Mouse (Mus musculus) ES-Bruce4 (cell line): ENCODE results near the gene Lrrc72. TPM values are rescaled to one million over a fixed set of nuclear protein-coding genes. Genes with fewer than 3 reads are reported as not detected.
"Not testable (repeated sequence)": the region's sequence is repeated elsewhere in the genome, so short reads cannot be mapped to it uniquely, and the experiment has no call there.

Experiments
- H3K27ac ChIP-seq: 2 replicates; pipeline ENCODE4 v1.5.1; 2012; ENCODE audit warnings: low read length, inconsistent platforms; ENCODE audit not compliant: insufficient read depth
- H3K27me3 ChIP-seq: 2 replicates; pipeline ENCODE4 v1.6.1; 2012; ENCODE audit warnings: mild to moderate bottlenecking, low read length, inconsistent platforms; ENCODE audit not compliant: control insufficient read depth, poor library complexity, insufficient read depth, severe bottlenecking
- H3K36me3 ChIP-seq: 2 replicates; pipeline ENCODE4 v1.6.1; 2012; ENCODE audit warnings: inconsistent platforms, mild to moderate bottlenecking, low read length, moderate library complexity; ENCODE audit not compliant: control insufficient read depth, poor library complexity, insufficient read depth, severe bottlenecking
- H3K4me1 ChIP-seq: one replicate; pipeline ENCODE4 v1.8.1; 2011; ENCODE audit warnings: low read length; ENCODE audit not compliant: control insufficient read depth, insufficient read depth
- H3K4me3 ChIP-seq: 2 replicates; pipeline ENCODE4 v1.5.1; 2011; ENCODE audit warnings: low read depth, mild to moderate bottlenecking, low read length
- H3K9ac ChIP-seq: 2 replicates; pipeline ENCODE4 v1.6.1; 2012; ENCODE audit warnings: low read depth, mild to moderate bottlenecking, inconsistent platforms; ENCODE audit not compliant: poor library complexity, severe bottlenecking
- H3K9me3 ChIP-seq: replicated peaks from 2 replicates; pipeline ENCODE4 v1.6.1; 2012; ENCODE audit warnings: mild to moderate bottlenecking, low read length, inconsistent platforms; ENCODE audit not compliant: control insufficient read depth, poor library complexity, insufficient read depth, severe bottlenecking
- CTCF ChIP-seq: IDR thresholded peaks from one replicate; pipeline ENCODE4 v1.8.1; 2011; ENCODE audit warnings: low read depth, low read length
- EP300 ChIP-seq: IDR thresholded peaks from 2 replicates; pipeline ENCODE4 v1.6.1; 2011; ENCODE audit warnings: low read depth, low read length; ENCODE audit not compliant: insufficient read depth
- POLR2A ChIP-seq: IDR thresholded peaks from one replicate; pipeline ENCODE4 v1.8.1; 2011; ENCODE audit warnings: low read length; ENCODE audit not compliant: insufficient read depth
- polyA plus RNA-seq: library from polyadenylated mRNA; stranded (reverse); fragments of >200 nt; gene quantifications from 2 replicates; pipeline ENCODE4 v1.2.4, GENCODE M21; 2011; ENCODE audit warnings: low read depth; ENCODE audit not compliant: missing spikeins, insufficient read depth, insufficient read length

Lrrc72 gene
- polyA plus RNA-seq, 1 experiment, result not detected

- H3K27me3 ChIP-seq, result no peaks in the 10 kb centered on the region
- H3K4me3 ChIP-seq, result no peak overlapping the region
- H3K9me3 ChIP-seq, result no peaks in the 10 kb centered on the region
- no peak overlapping the region for H3K27ac ChIP-seq
- H3K36me3 ChIP-seq, result no peaks in the 10 kb centered on the region
- no peak overlapping the region for H3K9ac ChIP-seq
- TF ChIP-seq POLR2A (no peak), EP300 (no peak), CTCF (no peak)
- no peaks in the 10 kb centered on the region for H3K4me1 ChIP-seq
Measured at GRCm38 (mm10) chr12:36207800-36208148, 45.4 kb downstream of the Lrrc72 start.

GRCm38 (mm10) chr12:36207072-36207799 is 46.0 kb downstream of the Lrrc72 start:
- H3K27me3 ChIP-seq, result no peaks in the 10 kb centered on the region
- no peak overlapping the region for H3K27ac ChIP-seq
- no peak for TF ChIP-seq EP300
- TF ChIP-seq POLR2A, result no peak
- no peak for TF ChIP-seq CTCF
- H3K9ac ChIP-seq, result no peak overlapping the region
- H3K36me3 ChIP-seq, result no peaks in the 10 kb centered on the region
- no peaks in the 10 kb centered on the region for H3K9me3 ChIP-seq
- no peaks in the 10 kb centered on the region for H3K4me1 ChIP-seq
- H3K4me3 ChIP-seq, result no peak overlapping the region

GRCm38 (mm10) chr12:36205579-36206119 is 47.5 kb downstream of the Lrrc72 start:
- not testable (repeated sequence) for H3K36me3 ChIP-seq, H3K27ac ChIP-seq, H3K4me1 ChIP-seq, H3K9ac ChIP-seq, H3K9me3 ChIP-seq, H3K4me3 ChIP-seq, H3K27me3 ChIP-seq
- TF ChIP-seq EP300, result 0 out of 2 replicates have a peak, but pooled peaks have one; percentile 27

GRCm38 (mm10) chr12:36194976-36195375 is 58.2 kb downstream of the Lrrc72 start:
- no peaks in the 10 kb centered on the region for H3K9me3 ChIP-seq
- no peak for TF ChIP-seq POLR2A
- peak; percentile 24 for TF ChIP-seq CTCF
- no peak for TF ChIP-seq EP300
- peaks cover 2% of the 10 kb centered on the region for H3K36me3 ChIP-seq
- H3K4me3 ChIP-seq, result no peak overlapping the region
- no peaks in the 10 kb centered on the region for H3K27me3 ChIP-seq
- H3K27ac ChIP-seq, result no peak overlapping the region
- H3K9ac ChIP-seq, result no peak overlapping the region
- no peaks in the 10 kb centered on the region for H3K4me1 ChIP-seq

- no peaks in the 10 kb centered on the region for H3K4me1 ChIP-seq
- no peak overlapping the region for H3K27ac ChIP-seq
- peaks cover 4% of the 10 kb centered on the region for H3K36me3 ChIP-seq
- H3K4me3 ChIP-seq, result no peak overlapping the region
- no peak overlapping the region for H3K9ac ChIP-seq
- no peaks in the 10 kb centered on the region for H3K27me3 ChIP-seq
- H3K9me3 ChIP-seq, result no peaks in the 10 kb centered on the region
- TF ChIP-seq POLR2A (no peak), EP300 (no peak), CTCF (no peak)
Measured at GRCm38 (mm10) chr12:36190343-36190742, 62.9 kb downstream of the Lrrc72 start.

- H3K9ac ChIP-seq, result no peak overlapping the region
- no peaks in the 10 kb centered on the region for H3K27me3 ChIP-seq
- H3K4me1 ChIP-seq, result no peaks in the 10 kb centered on the region
- TF ChIP-seq POLR2A (no peak), EP300 (no peak), CTCF (no peak)
- H3K9me3 ChIP-seq, result no peaks in the 10 kb centered on the region
- H3K27ac ChIP-seq, result no peak overlapping the region
- H3K36me3 ChIP-seq, result peaks cover 3% of the 10 kb centered on the region
- no peak overlapping the region for H3K4me3 ChIP-seq
Measured at GRCm38 (mm10) chr12:36189610-36190009, 63.6 kb downstream of the Lrrc72 start.
